Mouse (Mus musculus) testis, adult 2 months (tissue): ENCODE measurements around the gene Vmn1r42. TPM values are rescaled to one million over a fixed set of nuclear protein-coding genes. Genes with fewer than 3 reads are reported as not detected.
"Not testable (repeated sequence)": the region's sequence is repeated elsewhere in the genome, so short reads cannot be mapped to it uniquely, and the experiment has no call there.

Source experiments
- H3K27ac ChIP-seq: fragments of 200-500 bp; 2 replicates; pipeline ENCODE4 v1.5.1; 2012; ENCODE audit warnings: low read depth, low read length; ENCODE audit not compliant: control insufficient read depth, insufficient read depth
- H3K27me3 ChIP-seq: fragments of 200-500 bp; 2 replicates; pipeline ENCODE4 v1.6.1; 2012; ENCODE audit warnings: mild to moderate bottlenecking, low read length, moderate library complexity; ENCODE audit not compliant: control insufficient read depth, insufficient read depth
- H3K36me3 ChIP-seq: fragments of 200-500 bp; 2 replicates; pipeline ENCODE4 v1.6.1; 2012; ENCODE audit warnings: mild to moderate bottlenecking, low read length; ENCODE audit not compliant: control insufficient read depth, insufficient read depth
- H3K4me1 ChIP-seq: fragments of 200-500 bp; 2 replicates; pipeline ENCODE4 v1.6.1; 2012; ENCODE audit warnings: low read length; ENCODE audit not compliant: control insufficient read depth, insufficient read depth
- H3K4me3 ChIP-seq: fragments of 200-500 bp; 2 replicates; pipeline ENCODE4 v1.5.1; 2012; ENCODE audit warnings: low read depth, mild to moderate bottlenecking, low read length, moderate library complexity, mixed read lengths; ENCODE audit not compliant: control insufficient read depth
- CTCF ChIP-seq: fragments of 200-500 bp; IDR thresholded peaks from 2 replicates; pipeline ENCODE4 v1.5.1; 2012; ENCODE audit warnings: low read depth, mild to moderate bottlenecking, inconsistent platforms, low read length, moderate library complexity; ENCODE audit not compliant: control insufficient read depth, insufficient read depth, insufficient replicate concordance
- POLR2A ChIP-seq: fragments of 200-500 bp; IDR thresholded peaks from 2 replicates; pipeline ENCODE4 v1.6.1; 2012; ENCODE audit warnings: low read depth, mild to moderate bottlenecking, inconsistent platforms, low read length, moderate library complexity; ENCODE audit not compliant: control insufficient read depth
- polyA plus RNA-seq: library from polyadenylated mRNA; depleted of rRNA; stranded (reverse); fragments of >200 nt; gene quantifications from 2 replicates; pipeline ENCODE4 v1.2.3, GENCODE M21; 2012; rRNA removed

Gene Vmn1r42
- polyA plus RNA-seq = 0.05 and 0.06 TPM in 2 replicates

GRCm38 (mm10) chr6:89876313-89876712 lies at the start of gene Vmn1r42, which contains the start of gene Vmn1r43:
Vmn1r42 (minus strand) TSS chr6:89876413.
Vmn1r43 (minus strand) TSS chr6:89876413.
- not testable (repeated sequence) for H3K27ac ChIP-seq, H3K36me3 ChIP-seq, H3K27me3 ChIP-seq, H3K4me1 ChIP-seq, H3K4me3 ChIP-seq

DNA sequence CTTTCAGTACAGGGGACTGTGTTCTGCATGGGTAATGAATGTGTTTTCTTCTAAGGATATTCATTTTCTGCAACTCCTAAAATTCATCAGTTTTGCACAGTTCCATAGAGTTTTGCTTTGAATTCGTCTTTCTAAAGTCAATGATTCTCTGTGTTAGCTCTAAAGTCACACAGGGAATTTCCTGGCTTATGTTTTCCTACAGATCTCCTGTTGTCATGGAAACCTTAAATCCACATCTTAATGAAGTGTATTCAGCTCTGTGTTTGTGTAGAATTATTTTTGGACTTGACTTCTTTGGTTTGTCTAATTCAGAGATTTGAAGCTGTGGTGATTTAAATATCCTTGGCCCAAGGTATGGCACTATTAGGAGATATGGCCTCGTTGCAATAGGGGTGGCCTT lies 7.6 kb upstream of the Vmn1r42 start:
- Histone ChIP-seq H3K36me3 (no peaks in the 10 kb centered on the region), H3K4me1 (no peaks in the 10 kb centered on the region), H3K4me3 (no peak overlapping the region), H3K27ac (no peak overlapping the region), H3K27me3 (no peaks in the 10 kb centered on the region)
- TF ChIP-seq POLR2A = no peak
- no peak for TF ChIP-seq CTCF

- Histone ChIP-seq H3K4me3 (no peak within 1 kb of the TSS), H3K27me3 (no peaks in the 10 kb centered on the region), H3K27ac (no peak within 1 kb of the TSS), H3K36me3 (no peaks in the 10 kb centered on the region), H3K4me1 (no peaks in the 10 kb centered on the region)
- no peak for TF ChIP-seq POLR2A
- no peak for TF ChIP-seq CTCF
These were observed 7.1 kb upstream of the Vmn1r42 start, which contains the start of gene Vmn1r44 for GRCm38 (mm10) chr6:89883360-89883759. Vmn1r44 (plus strand) TSS chr6:89883660.

DNA sequence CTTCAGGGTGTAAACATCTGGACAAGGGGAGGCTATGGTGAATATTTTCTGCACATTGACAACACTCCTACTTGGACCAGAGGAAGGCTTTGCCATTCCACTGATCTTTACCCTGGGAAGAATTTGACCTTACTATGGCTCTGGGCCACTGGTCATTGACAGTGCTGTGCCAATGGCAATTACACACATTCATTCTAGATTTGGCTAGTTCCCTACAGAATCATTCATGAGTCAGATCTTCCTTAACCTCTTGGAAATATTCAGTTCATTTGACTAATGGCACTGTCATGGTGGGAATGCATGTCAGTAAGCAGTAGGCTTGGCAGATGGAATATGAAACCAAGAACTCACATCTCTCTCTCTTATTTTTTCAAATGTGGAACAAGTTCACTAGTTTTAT lies 4.7 kb upstream of the Vmn1r42 start:
- H3K27ac ChIP-seq = no peak overlapping the region
- H3K4me1 ChIP-seq = no peaks in the 10 kb centered on the region
- no peaks in the 10 kb centered on the region for H3K36me3 ChIP-seq
- no peaks in the 10 kb centered on the region for H3K27me3 ChIP-seq
- H3K4me3 ChIP-seq = no peak overlapping the region
- TF ChIP-seq POLR2A (no peak), CTCF (no peak)

DNA sequence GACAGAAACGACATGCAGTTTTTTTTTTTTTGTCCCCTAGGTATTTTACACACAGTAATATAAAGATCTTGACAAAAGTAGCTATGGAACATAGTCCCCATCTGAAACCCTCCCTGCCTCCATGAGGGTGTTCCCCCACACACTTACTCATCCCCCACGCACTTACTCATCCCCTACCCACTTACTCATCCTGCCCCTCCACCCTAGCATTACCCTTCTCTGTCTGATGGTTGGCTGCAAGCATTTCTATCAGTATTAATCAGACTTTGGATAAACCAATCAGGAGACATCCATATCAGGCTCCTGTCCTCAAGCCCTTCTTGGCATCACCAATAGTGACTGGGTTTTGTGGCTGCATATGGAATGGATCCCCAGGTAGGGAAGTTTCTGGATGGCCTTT lies 750 bp upstream of the Vmn1r42 start:
- H3K27ac ChIP-seq = no peak overlapping the region
- H3K4me3 ChIP-seq = no peak overlapping the region
- TF ChIP-seq POLR2A (no peak), CTCF (no peak)
- H3K4me1 ChIP-seq = no peaks in the 10 kb centered on the region
- H3K27me3 ChIP-seq = no peaks in the 10 kb centered on the region
- H3K36me3 ChIP-seq = no peaks in the 10 kb centered on the region

GRCm38 (mm10) chr6:89867976-89868375 lies 8.2 kb downstream of the Vmn1r42 start:
- no peak overlapping the region for H3K4me3 ChIP-seq
- no peaks in the 10 kb centered on the region for H3K4me1 ChIP-seq
- no peaks in the 10 kb centered on the region for H3K36me3 ChIP-seq
- H3K27me3 ChIP-seq = no peaks in the 10 kb centered on the region
- TF ChIP-seq POLR2A (no peak), CTCF (no peak)
- H3K27ac ChIP-seq = no peak overlapping the region

DNA sequence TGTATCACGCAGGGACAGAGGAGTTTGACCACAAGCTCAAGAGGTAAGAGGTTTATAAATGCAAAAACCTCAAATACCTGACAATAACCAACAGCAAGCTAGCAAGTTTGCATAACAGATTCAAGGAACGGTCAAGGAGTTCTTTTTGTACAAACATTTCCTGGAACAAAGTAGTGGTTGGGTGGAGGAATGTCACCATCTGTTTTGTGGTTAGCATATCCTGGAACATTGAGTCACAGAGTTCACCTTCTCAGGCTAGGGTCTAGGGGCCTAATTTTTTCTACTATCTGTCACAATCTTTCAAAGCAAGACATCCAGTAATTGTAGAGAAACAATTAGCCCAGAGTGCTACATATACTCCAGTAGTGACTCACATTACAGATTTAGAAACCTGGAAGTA lies 8.9 kb downstream of the Vmn1r42 start:
- Histone ChIP-seq H3K27ac (no peak overlapping the region), H3K4me3 (no peak overlapping the region), H3K4me1 (no peaks in the 10 kb centered on the region), H3K36me3 (no peaks in the 10 kb centered on the region), H3K27me3 (no peaks in the 10 kb centered on the region)
- TF ChIP-seq POLR2A (no peak), CTCF (no peak)

- Histone ChIP-seq H3K36me3 (no peaks in the 10 kb centered on the region), H3K27me3 (no peaks in the 10 kb centered on the region), H3K4me3 (no peak overlapping the region), H3K27ac (no peak overlapping the region), H3K4me1 (no peaks in the 10 kb centered on the region)
- TF ChIP-seq POLR2A (no peak), CTCF (no peak)
These were observed 12.4 kb downstream of the Vmn1r42 start for GRCm38 (mm10) chr6:89863792-89864191.
